Mouse (Mus musculus): Measurements from ENCODE around the gene A430078G23Rik. TPM values are rescaled to one million over a fixed set of nuclear protein-coding genes. Genes with fewer than 3 reads are reported as not detected.

The A430078G23Rik gene
- total and polyA plus RNA-seq, 3 experiments: 0.15 to 0.44 TPM; not detected in 1

DNA sequence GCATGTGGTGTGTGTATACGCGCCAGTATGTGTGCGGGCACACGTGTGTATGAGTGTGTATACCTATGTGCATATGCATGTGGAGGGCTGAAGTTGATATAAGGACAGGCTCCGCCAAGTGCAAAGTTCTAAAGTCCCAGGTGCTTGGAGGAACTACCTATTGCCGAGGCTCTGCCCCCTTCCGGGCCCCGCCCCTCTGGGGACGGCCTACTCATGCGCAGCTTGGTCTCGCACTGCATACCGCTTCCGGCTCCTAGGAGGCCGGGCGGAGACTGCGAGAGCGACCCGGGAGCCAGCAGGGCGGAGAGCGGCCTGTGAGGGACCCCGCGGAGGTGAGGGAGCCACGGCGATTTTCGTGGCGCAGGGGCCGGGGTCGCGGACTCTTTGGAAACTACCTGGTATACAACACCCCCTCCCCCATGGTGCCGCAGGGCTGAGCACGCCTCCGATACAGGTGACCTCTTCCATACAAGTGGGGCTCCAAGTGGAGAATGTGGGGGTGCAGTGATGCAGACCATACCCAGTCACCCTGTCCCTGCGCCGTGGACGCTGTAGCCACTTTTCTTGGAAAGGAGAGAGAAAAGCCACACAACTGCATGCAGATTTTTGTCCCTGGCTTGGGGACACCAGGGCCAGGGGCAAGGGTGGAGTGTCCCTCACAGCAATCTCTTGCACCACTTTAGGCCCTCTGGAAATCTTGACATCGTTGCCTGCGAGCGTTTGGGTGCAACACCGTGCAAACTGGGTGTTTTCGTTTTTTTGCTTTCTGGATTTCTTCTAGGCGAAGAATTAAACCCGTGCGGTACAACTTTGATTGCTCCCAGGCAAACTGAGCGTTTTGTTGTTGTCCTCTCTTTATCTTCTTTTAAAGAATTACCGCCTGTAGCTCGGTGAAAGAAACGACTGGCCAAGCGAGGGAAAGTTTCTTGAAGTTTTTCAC is 39.8 kb downstream of the A430078G23Rik start, which contains the start of gene Arhgef18:
Gene Arhgef18, plus strand, starts transcription at position 236 of the 940 bp plus-strand sequence.
- Histone ChIP-seq H3K4me1 (ENCODE audit: insufficient read depth, low read depth, low read length) (peaks cover 67% of the 10 kb centered on the region), H3K4me3 (ENCODE audit: low read depth, low read length) (peak within 1 kb of the TSS; percentile 81), H3K9me3 (replicated peaks) (no peaks in the 10 kb centered on the region), H3K27me3 (ENCODE audit: insufficient read depth, low read length) (peaks cover 5% of the 10 kb centered on the region; the same call in 1 of the 2 replicates), H3K36me3 (replicated peaks) (peaks cover 38% of the 10 kb centered on the region)
- ATAC-seq (ENCODE audit: extremely low read depth, insufficient number of reproducible peaks, low FRiP score, poor library complexity, severe bottlenecking): peak; percentile 98
- DNase-seq (ENCODE audit: low spot score): peak; percentile 78
- no peak for TF ChIP-seq GATA2 (IDR thresholded peaks at IDR 0.05; ENCODE audit: borderline replicate concordance, low read depth, low read length)
- no peak for TF ChIP-seq POLR2AphosphoS5 (IDR thresholded peaks at IDR 0.05; ENCODE audit: insufficient replicate concordance, low read depth, low read length)
- no peak for TF ChIP-seq TAL1 (conservative IDR thresholded peaks at IDR 0.05; ENCODE audit: low read depth, low read length)
- TF ChIP-seq CTCF (IDR thresholded peaks at IDR 0.05; ENCODE audit: low read depth, low read length): no peak
- TF ChIP-seq GATA1 (IDR thresholded peaks at IDR 0.05; ENCODE audit: borderline replicate concordance, low read length): no peak

DNA sequence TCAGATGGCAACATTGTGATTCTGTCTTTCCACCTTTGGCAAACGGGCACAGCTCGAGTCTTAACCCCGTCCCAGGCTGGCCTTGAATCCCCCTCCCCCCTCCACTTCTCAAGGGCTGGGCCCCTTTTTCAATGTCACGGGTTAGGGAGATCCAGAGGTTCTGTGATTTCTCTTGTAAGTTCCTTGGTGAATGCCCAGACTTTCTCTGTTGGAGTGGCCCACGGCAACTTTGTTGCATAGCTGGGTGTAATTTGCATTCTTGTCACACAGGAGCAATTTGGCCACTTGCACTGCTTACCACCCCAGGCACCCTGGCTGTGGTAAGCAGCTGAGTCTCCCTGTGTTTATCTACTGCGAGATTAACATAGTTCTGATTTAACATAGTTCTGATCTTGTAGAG is 41.4 kb downstream of the A430078G23Rik start:
- H3K36me3 ChIP-seq (replicated peaks): peaks cover 54% of the 10 kb centered on the region
- peaks cover 65% of the 10 kb centered on the region for H3K4me1 ChIP-seq (ENCODE audit: insufficient read depth, low read depth, low read length)
- ATAC-seq (ENCODE audit: extremely low read depth, insufficient number of reproducible peaks, low FRiP score, poor library complexity, severe bottlenecking): no peak
- DNase-seq (ENCODE audit: low spot score): no peak
- peak overlapping the region; percentile 50; the same call in 1 of the 2 replicates for H3K4me3 ChIP-seq (ENCODE audit: low read depth, low read length)
- no peaks in the 10 kb centered on the region for H3K9me3 ChIP-seq (replicated peaks)
- H3K27me3 ChIP-seq (ENCODE audit: insufficient read depth, low read length): no peaks in the 10 kb centered on the region
- TF ChIP-seq TAL1 (conservative IDR thresholded peaks at IDR 0.05; ENCODE audit: low read depth, low read length) (no peak), POLR2AphosphoS5 (IDR thresholded peaks at IDR 0.05; ENCODE audit: insufficient replicate concordance, low read depth, low read length) (no peak), CTCF (IDR thresholded peaks at IDR 0.05; ENCODE audit: low read depth, low read length) (no peak), GATA2 (IDR thresholded peaks at IDR 0.05; ENCODE audit: borderline replicate concordance, low read depth, low read length) (no peak)

DNA sequence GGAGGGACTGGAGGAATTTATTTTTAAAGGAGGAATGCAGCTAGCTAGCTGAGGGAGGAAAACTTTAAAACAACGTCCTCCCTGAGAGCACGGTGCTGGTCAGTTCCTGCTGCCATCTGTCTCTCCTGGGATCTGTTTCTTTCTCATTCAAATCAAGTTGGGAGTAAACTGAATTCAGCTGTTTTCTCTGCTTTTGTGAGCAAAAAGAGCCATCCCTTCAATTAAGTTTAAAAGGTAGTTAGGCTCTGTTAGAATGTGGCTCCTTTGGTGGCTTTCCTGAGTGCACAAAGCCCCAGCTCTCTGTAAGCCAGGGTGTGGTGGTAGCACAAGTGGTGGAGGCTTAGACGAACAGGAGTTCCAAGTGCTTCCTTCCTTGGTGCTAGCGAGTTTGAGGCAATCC is 42.0 kb downstream of the A430078G23Rik start:
- Histone ChIP-seq H3K4me3 (ENCODE audit: low read depth, low read length) (peak overlapping the region; percentile 17; the same call in 1 of the 2 replicates), H3K4me1 (ENCODE audit: insufficient read depth, low read depth, low read length) (peaks cover 67% of the 10 kb centered on the region), H3K27me3 (ENCODE audit: insufficient read depth, low read length) (no peaks in the 10 kb centered on the region), H3K9me3 (replicated peaks) (no peaks in the 10 kb centered on the region), H3K36me3 (replicated peaks) (peaks cover 58% of the 10 kb centered on the region)
- DNase-seq (ENCODE audit: low spot score): no peak
- no peak for ATAC-seq (ENCODE audit: extremely low read depth, insufficient number of reproducible peaks, low FRiP score, poor library complexity, severe bottlenecking)
- no peak for TF ChIP-seq GATA1 (IDR thresholded peaks at IDR 0.05; ENCODE audit: borderline replicate concordance, low read length)
- no peak for TF ChIP-seq CTCF (IDR thresholded peaks at IDR 0.05; ENCODE audit: low read depth, low read length)
- no peak for TF ChIP-seq TAL1 (conservative IDR thresholded peaks at IDR 0.05; ENCODE audit: low read depth, low read length)
- no peak for TF ChIP-seq GATA2 (IDR thresholded peaks at IDR 0.05; ENCODE audit: borderline replicate concordance, low read depth, low read length)
- TF ChIP-seq POLR2AphosphoS5 (IDR thresholded peaks at IDR 0.05; ENCODE audit: insufficient replicate concordance, low read depth, low read length): no peak

DNA sequence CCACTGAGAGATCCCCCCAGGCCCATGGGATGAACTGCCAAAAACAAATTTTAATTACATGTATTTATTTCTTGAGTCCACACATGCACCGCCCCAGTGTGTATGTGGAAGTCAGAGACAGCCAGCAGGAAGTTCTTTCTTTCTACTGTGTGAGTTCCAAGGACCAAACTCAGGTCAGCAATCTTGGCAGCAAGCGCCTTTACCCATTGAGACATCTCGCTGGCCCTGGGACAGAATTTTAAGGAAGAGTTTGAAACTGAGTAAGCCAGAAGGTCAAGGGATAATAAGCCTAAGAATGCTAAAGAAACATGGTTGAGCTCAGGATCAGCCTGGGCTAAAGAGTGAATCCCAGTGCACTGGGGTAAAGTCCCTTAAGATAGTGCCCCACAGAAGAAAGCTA is 44.4 kb downstream of the A430078G23Rik start:
- ATAC-seq (ENCODE audit: extremely low read depth, insufficient number of reproducible peaks, low FRiP score, poor library complexity, severe bottlenecking) (no peak), DNase-seq (ENCODE audit: low spot score) (no peak)
- H3K4me1 ChIP-seq (ENCODE audit: insufficient read depth, low read depth, low read length): peaks cover 69% of the 10 kb centered on the region
- no peak for TF ChIP-seq POLR2AphosphoS5 (IDR thresholded peaks at IDR 0.05; ENCODE audit: insufficient replicate concordance, low read depth, low read length)
- TF ChIP-seq GATA2 (IDR thresholded peaks at IDR 0.05; ENCODE audit: borderline replicate concordance, low read depth, low read length): no peak
- no peak for TF ChIP-seq GATA1 (IDR thresholded peaks at IDR 0.05; ENCODE audit: borderline replicate concordance, low read length)
- TF ChIP-seq CTCF (IDR thresholded peaks at IDR 0.05; ENCODE audit: low read depth, low read length): no peak
- no peak for TF ChIP-seq TAL1 (conservative IDR thresholded peaks at IDR 0.05; ENCODE audit: low read depth, low read length)
- no peaks in the 10 kb centered on the region for H3K9me3 ChIP-seq (replicated peaks)
- H3K27me3 ChIP-seq (ENCODE audit: insufficient read depth, low read length): no peaks in the 10 kb centered on the region
- peaks cover 80% of the 10 kb centered on the region for H3K36me3 ChIP-seq (replicated peaks)
- H3K4me3 ChIP-seq (ENCODE audit: low read depth, low read length): no peak overlapping the region

DNA sequence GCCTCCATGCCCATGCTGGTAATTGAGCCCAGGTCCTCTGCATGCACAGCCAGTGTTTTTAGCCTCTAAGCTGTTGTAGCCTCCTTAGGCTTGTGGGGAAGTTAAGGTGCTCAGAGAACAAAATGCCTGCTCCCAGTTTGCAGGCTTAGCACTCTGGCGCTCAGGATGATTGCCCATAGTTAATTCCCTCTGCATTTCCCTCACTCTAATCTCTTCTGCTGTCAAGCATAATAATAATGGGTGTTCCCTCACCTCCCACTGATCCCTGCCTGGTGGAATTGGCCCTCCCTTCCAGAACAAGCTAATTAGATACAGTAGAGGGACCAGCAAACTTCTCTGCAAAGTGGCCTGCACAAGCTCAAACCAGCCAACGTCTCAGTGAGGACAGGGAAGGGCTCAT is 47.3 kb downstream of the A430078G23Rik start:
- TF ChIP-seq CTCF (IDR thresholded peaks at IDR 0.05; ENCODE audit: low read depth, low read length): no peak
- TF ChIP-seq TAL1 (conservative IDR thresholded peaks at IDR 0.05; ENCODE audit: low read depth, low read length): no peak
- no peak for TF ChIP-seq GATA2 (IDR thresholded peaks at IDR 0.05; ENCODE audit: borderline replicate concordance, low read depth, low read length)
- TF ChIP-seq POLR2AphosphoS5 (IDR thresholded peaks at IDR 0.05; ENCODE audit: insufficient replicate concordance, low read depth, low read length): no peak
- no peak for TF ChIP-seq GATA1 (IDR thresholded peaks at IDR 0.05; ENCODE audit: borderline replicate concordance, low read length)
- H3K36me3 ChIP-seq (replicated peaks): peaks cover 91% of the 10 kb centered on the region
- peaks cover 68% of the 10 kb centered on the region for H3K4me1 ChIP-seq (ENCODE audit: insufficient read depth, low read depth, low read length)
- no peaks in the 10 kb centered on the region for H3K27me3 ChIP-seq (ENCODE audit: insufficient read depth, low read length)
- ATAC-seq (ENCODE audit: extremely low read depth, insufficient number of reproducible peaks, low FRiP score, poor library complexity, severe bottlenecking) (no peak), DNase-seq (ENCODE audit: low spot score) (no peak)
- no peak overlapping the region for H3K4me3 ChIP-seq (ENCODE audit: low read depth, low read length)
- no peaks in the 10 kb centered on the region for H3K9me3 ChIP-seq (replicated peaks)

DNA sequence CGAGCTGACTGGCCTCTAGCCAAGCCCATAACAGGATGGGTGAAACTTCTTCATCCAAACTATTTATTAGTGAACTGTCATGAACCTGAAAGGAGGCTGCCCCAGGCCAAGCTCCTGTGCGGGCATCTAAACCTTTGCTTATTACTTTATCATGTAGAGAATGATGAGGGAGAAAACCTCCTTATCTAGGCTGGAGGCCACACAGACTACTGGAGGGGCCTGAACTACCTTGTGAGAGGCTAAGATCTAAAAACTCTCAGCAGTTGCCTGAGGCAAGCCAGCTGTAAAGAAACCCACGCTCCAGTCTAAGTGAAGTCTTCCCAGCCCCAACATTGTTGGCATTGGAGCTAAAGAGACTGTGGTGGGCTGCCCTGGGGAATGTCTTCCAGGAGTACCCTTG is 54.2 kb downstream of the A430078G23Rik start:
- Histone ChIP-seq H3K36me3 (replicated peaks) (peaks cover 70% of the 10 kb centered on the region), H3K27me3 (ENCODE audit: insufficient read depth, low read length) (no peaks in the 10 kb centered on the region), H3K9me3 (replicated peaks) (no peaks in the 10 kb centered on the region), H3K4me3 (ENCODE audit: low read depth, low read length) (no peak overlapping the region), H3K4me1 (ENCODE audit: insufficient read depth, low read depth, low read length) (peaks cover 76% of the 10 kb centered on the region)
- no peak for TF ChIP-seq CTCF (IDR thresholded peaks at IDR 0.05; ENCODE audit: low read depth, low read length)
- TF ChIP-seq TAL1 (conservative IDR thresholded peaks at IDR 0.05; ENCODE audit: low read depth, low read length): no peak
- no peak for TF ChIP-seq GATA1 (IDR thresholded peaks at IDR 0.05; ENCODE audit: borderline replicate concordance, low read length)
- no peak for TF ChIP-seq GATA2 (IDR thresholded peaks at IDR 0.05; ENCODE audit: borderline replicate concordance, low read depth, low read length)
- DNase-seq (ENCODE audit: low spot score) (no peak), ATAC-seq (ENCODE audit: extremely low read depth, insufficient number of reproducible peaks, low FRiP score, poor library complexity, severe bottlenecking) (no peak)

All from G1E (cell line).